Mouse (Mus musculus): ENCODE measurements around the gene Card9. TPM values are rescaled to one million over a fixed set of nuclear protein-coding genes. Genes with fewer than 3 reads are reported as not detected.

Card9 gene
- not detected in 2 replicates for polyA plus RNA-seq (2011; ENCODE audit: insufficient read depth, insufficient read length, low read depth, missing spikeins)

DNA sequence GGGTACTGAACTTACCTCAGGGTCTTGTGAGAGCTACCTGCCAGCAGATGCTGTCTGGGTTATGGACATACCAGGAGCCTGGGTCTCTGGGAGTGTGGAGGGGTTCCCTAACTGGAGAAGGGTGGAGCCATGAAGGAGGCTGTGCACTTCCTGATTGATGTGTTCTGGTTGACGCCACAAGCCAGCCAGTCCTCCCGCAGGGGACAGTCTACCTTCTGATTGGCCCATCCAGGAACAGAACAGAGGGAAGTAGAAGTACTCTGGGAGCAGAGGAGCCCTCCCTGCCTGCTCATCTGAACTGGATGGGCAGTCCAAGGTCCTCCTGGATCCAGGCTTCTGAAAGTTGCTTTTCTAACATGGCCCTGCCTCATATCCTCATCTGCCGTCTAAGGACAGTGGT lies at the start of gene Card9:
Gene Card9 (minus strand): TSS at position 147 of the 400 bp plus-strand sequence.
- Histone ChIP-seq H3K9me3 (replicated peaks; ENCODE audit: control insufficient read depth, insufficient read depth, low read length, poor library complexity, severe bottlenecking) (no peaks in the 10 kb centered on the region), H3K27ac (ENCODE audit: insufficient read depth, low read length) (no peak within 1 kb of the TSS), H3K4me1 (ENCODE audit: control insufficient read depth, insufficient read depth, low read length) (peaks cover 1% of the 10 kb centered on the region), H3K36me3 (ENCODE audit: control insufficient read depth, insufficient read depth, low read length, poor library complexity, severe bottlenecking) (no peaks in the 10 kb centered on the region; the same call in 1 of the 2 replicates), H3K9ac (ENCODE audit: low read depth, poor library complexity, severe bottlenecking) (no peak within 1 kb of the TSS), H3K4me3 (ENCODE audit: low read depth, low read length) (no peak within 1 kb of the TSS), H3K27me3 (ENCODE audit: control insufficient read depth, insufficient read depth, low read length, poor library complexity, severe bottlenecking) (no peaks in the 10 kb centered on the region)
- TF ChIP-seq POLR2A (IDR thresholded peaks at IDR 0.05; ENCODE audit: insufficient read depth, low read length), result no peak
- no peak for TF ChIP-seq CTCF (IDR thresholded peaks at IDR 0.05; ENCODE audit: low read depth, low read length)
- TF ChIP-seq EP300 (IDR thresholded peaks at IDR 0.05; ENCODE audit: insufficient read depth, low read depth, low read length), result no peak

DNA sequence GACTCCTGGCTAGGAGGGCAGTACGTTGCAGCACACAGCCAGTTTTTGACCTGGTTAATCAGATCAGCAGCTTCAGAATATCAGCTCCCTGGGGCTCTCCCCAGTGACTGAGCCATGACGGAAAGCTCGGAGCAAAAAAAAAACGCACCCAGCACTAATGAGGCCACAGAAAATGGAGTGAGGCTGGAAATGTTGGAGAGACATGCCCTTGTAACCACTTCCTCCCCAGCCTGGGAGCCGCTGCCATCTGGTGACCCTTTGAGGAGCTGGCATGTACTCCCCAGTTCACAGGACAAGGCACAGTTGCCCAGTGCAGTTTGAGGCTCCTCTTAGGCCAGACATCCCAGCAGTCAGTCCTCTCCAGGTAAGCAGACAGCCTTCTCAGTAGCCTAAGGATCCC lies 49.4 kb upstream of the Card9 start:
- no peaks in the 10 kb centered on the region for H3K9me3 ChIP-seq (replicated peaks; ENCODE audit: control insufficient read depth, insufficient read depth, low read length, poor library complexity, severe bottlenecking)
- no peak overlapping the region for H3K27ac ChIP-seq (ENCODE audit: insufficient read depth, low read length)
- H3K4me1 ChIP-seq (ENCODE audit: control insufficient read depth, insufficient read depth, low read length), result no peaks in the 10 kb centered on the region
- H3K27me3 ChIP-seq (ENCODE audit: control insufficient read depth, insufficient read depth, low read length, poor library complexity, severe bottlenecking), result no peaks in the 10 kb centered on the region
- peaks cover 19% of the 10 kb centered on the region for H3K36me3 ChIP-seq (ENCODE audit: control insufficient read depth, insufficient read depth, low read length, poor library complexity, severe bottlenecking)
- TF ChIP-seq POLR2A (IDR thresholded peaks at IDR 0.05; ENCODE audit: insufficient read depth, low read length) (no peak), CTCF (IDR thresholded peaks at IDR 0.05; ENCODE audit: low read depth, low read length) (peak; percentile 0)
- no peak overlapping the region for H3K4me3 ChIP-seq (ENCODE audit: low read depth, low read length)
- H3K9ac ChIP-seq (ENCODE audit: low read depth, poor library complexity, severe bottlenecking), result no peak overlapping the region

DNA sequence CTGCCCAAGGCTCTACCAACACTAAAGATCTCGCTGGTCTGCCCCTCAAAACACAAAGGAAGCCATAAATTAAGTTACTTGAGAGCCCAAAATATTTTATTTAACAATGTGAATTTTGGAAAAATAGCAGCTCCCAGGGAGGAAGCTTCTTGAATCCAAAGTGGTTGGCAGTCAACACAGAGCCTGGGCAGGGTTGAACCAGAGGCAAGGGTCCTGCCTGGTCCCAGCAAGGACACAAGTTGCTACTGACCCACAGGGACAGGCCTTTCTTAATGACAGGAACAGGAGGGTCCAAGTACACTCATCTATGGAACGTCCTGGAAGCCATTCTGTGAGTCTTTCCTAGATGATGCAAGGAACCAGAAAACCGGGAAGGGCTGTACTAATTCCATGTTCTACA lies 48.6 kb upstream of the Card9 start:
- Histone ChIP-seq H3K36me3 (ENCODE audit: control insufficient read depth, insufficient read depth, low read length, poor library complexity, severe bottlenecking) (peaks cover 14% of the 10 kb centered on the region), H3K4me3 (ENCODE audit: low read depth, low read length) (no peak overlapping the region), H3K9ac (ENCODE audit: low read depth, poor library complexity, severe bottlenecking) (no peak overlapping the region)

DNA sequence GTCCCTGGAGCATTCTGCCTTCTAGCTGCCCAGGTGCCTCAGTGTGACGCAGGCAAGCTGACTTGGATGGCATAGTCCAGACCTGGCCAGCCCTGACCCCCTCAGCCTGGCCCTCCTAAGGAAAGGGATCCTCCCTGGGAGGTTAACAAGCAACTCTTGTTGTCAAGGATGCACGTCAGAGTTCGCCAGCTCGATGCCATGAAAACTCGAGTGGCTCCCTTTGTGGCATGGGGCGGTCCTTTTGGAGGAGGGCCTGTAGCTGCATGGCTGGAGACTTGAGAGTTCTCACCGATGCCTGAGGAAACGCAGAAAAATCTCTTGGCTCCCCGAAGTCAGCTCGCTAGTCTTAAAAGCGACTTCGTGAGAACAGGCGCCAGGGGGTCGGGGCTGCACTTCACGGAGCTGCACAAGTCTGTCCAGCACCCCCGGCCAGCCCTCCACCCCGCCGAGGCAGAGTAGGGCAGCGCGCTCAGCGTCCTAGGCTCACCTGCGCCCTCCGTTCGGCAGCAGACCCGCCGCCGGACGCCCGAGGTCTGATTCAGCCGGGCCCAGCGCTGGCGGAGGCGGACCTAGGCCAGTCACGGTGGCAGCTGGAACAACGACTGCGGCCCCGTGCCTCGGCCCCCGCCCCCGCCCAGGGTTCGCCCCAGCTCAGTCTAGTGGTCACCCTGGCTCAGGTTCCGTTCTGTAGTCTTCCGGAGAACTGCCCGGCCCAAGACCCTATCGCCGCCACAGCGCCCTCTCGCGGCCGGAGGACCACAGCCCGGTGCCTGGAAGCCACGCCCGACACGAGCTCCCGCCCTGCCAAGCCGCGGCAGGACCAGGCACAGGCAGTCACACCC lies 48.0 kb upstream of the Card9 start, which contains the start of gene Inpp5e:
Gene Inpp5e (minus strand): TSS at position 689 of the 842 bp plus-strand sequence.
- Histone ChIP-seq H3K4me1 (ENCODE audit: control insufficient read depth, insufficient read depth, low read length) (no peaks in the 10 kb centered on the region), H3K36me3 (ENCODE audit: control insufficient read depth, insufficient read depth, low read length, poor library complexity, severe bottlenecking) (peaks cover 12% of the 10 kb centered on the region), H3K9ac (ENCODE audit: low read depth, poor library complexity, severe bottlenecking) (peak within 1 kb of the TSS; percentile 72), H3K4me3 (ENCODE audit: low read depth, low read length) (peak within 1 kb of the TSS; percentile 67), H3K9me3 (replicated peaks; ENCODE audit: control insufficient read depth, insufficient read depth, low read length, poor library complexity, severe bottlenecking) (no peaks in the 10 kb centered on the region), H3K27me3 (ENCODE audit: control insufficient read depth, insufficient read depth, low read length, poor library complexity, severe bottlenecking) (no peaks in the 10 kb centered on the region), H3K27ac (ENCODE audit: insufficient read depth, low read length) (no peak within 1 kb of the TSS)
- TF ChIP-seq EP300 (IDR thresholded peaks at IDR 0.05; ENCODE audit: insufficient read depth, low read depth, low read length) (0 out of 2 replicates have a peak, but pooled peaks have one; percentile 19), POLR2A (IDR thresholded peaks at IDR 0.05; ENCODE audit: insufficient read depth, low read length) (peak; percentile 38), CTCF (IDR thresholded peaks at IDR 0.05; ENCODE audit: low read depth, low read length) (peak; percentile 91)

More for the DNA sequence above, 48.6 kb upstream of the Card9 start:
- H3K4me1 ChIP-seq (ENCODE audit: control insufficient read depth, insufficient read depth, low read length), result no peaks in the 10 kb centered on the region
- TF ChIP-seq EP300 (IDR thresholded peaks at IDR 0.05; ENCODE audit: insufficient read depth, low read depth, low read length) (no peak), POLR2A (IDR thresholded peaks at IDR 0.05; ENCODE audit: insufficient read depth, low read length) (no peak), CTCF (IDR thresholded peaks at IDR 0.05; ENCODE audit: low read depth, low read length) (no peak)
- H3K27ac ChIP-seq (ENCODE audit: insufficient read depth, low read length), result no peak overlapping the region
- H3K27me3 ChIP-seq (ENCODE audit: control insufficient read depth, insufficient read depth, low read length, poor library complexity, severe bottlenecking), result no peaks in the 10 kb centered on the region
- H3K9me3 ChIP-seq (replicated peaks; ENCODE audit: control insufficient read depth, insufficient read depth, low read length, poor library complexity, severe bottlenecking), result no peaks in the 10 kb centered on the region

DNA sequence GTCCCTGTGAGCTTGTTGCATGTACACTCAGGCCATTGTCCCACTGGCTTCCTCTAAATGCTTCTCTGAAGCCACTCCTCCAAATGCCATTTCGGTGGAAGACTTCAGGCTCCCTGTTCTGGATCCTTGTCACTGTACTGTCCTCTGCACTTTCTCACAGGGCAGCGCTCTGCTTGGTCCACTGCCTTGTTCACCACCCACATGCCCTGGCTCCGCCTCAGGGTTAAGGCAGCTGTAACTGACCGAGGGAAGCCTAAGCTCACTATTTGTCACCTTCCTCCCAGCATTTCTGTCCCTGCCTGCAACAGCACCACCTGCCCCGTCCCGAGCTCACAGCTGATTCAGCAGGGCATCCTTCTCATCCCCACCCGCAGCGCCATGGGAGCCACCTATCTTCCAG lies 42.6 kb upstream of the Card9 start:
- H3K36me3 ChIP-seq (ENCODE audit: control insufficient read depth, insufficient read depth, low read length, poor library complexity, severe bottlenecking), result no peaks in the 10 kb centered on the region
- H3K4me3 ChIP-seq (ENCODE audit: low read depth, low read length), result no peak overlapping the region
- H3K27ac ChIP-seq (ENCODE audit: insufficient read depth, low read length), result no peak overlapping the region
- H3K9me3 ChIP-seq (replicated peaks; ENCODE audit: control insufficient read depth, insufficient read depth, low read length, poor library complexity, severe bottlenecking), result no peaks in the 10 kb centered on the region
- no peak for TF ChIP-seq CTCF (IDR thresholded peaks at IDR 0.05; ENCODE audit: low read depth, low read length)
- no peaks in the 10 kb centered on the region for H3K4me1 ChIP-seq (ENCODE audit: control insufficient read depth, insufficient read depth, low read length)
- H3K27me3 ChIP-seq (ENCODE audit: control insufficient read depth, insufficient read depth, low read length, poor library complexity, severe bottlenecking), result no peaks in the 10 kb centered on the region
- H3K9ac ChIP-seq (ENCODE audit: low read depth, poor library complexity, severe bottlenecking), result no peak overlapping the region

DNA sequence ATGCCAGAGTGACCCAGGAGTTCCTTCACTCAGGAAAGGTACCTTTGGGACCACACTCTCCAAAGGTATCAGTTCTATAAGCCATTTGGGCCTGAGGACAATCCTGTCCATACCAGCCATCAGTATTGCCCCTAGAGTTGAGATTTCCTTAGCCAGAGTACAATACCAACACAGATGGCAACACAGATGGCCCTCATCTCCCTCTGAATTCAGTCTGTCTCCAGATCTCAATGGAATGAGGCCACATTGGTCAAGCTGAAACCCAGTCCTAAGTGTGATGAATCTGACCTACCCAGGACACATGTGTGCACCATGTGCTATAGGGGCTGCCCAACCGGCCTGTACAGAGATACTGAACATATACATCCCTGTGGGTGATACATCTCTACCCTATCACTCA lies 41.5 kb upstream of the Card9 start:
- no peak for TF ChIP-seq POLR2A (IDR thresholded peaks at IDR 0.05; ENCODE audit: insufficient read depth, low read length)
- no peak for TF ChIP-seq EP300 (IDR thresholded peaks at IDR 0.05; ENCODE audit: insufficient read depth, low read depth, low read length)
- TF ChIP-seq CTCF (IDR thresholded peaks at IDR 0.05; ENCODE audit: low read depth, low read length), result no peak
- Histone ChIP-seq H3K9me3 (replicated peaks; ENCODE audit: control insufficient read depth, insufficient read depth, low read length, poor library complexity, severe bottlenecking) (no peaks in the 10 kb centered on the region), H3K4me3 (ENCODE audit: low read depth, low read length) (no peak overlapping the region), H3K9ac (ENCODE audit: low read depth, poor library complexity, severe bottlenecking) (no peak overlapping the region), H3K36me3 (ENCODE audit: control insufficient read depth, insufficient read depth, low read length, poor library complexity, severe bottlenecking) (peaks cover 3% of the 10 kb centered on the region; the same call in 1 of the 2 replicates), H3K4me1 (ENCODE audit: control insufficient read depth, insufficient read depth, low read length) (no peaks in the 10 kb centered on the region), H3K27me3 (ENCODE audit: control insufficient read depth, insufficient read depth, low read length, poor library complexity, severe bottlenecking) (no peaks in the 10 kb centered on the region), H3K27ac (ENCODE audit: insufficient read depth, low read length) (no peak overlapping the region)
